Mouse (Mus musculus) cerebral cortex, adult 2 months (tissue): ENCODE data around the gene Inpp5e.

Experiments
- WGBS: fragments of 180-500 bp; shearing (Covaris S2); methylation state at CpG from one replicate; pipeline ENCODE4 v1.1.7; 2018; 5-methylcytosine and 5-hydroxymethylcytosine counted together

Inpp5e gene

GRCm38 (mm10) chr2:26362991-26363390 is 46.0 kb downstream of the Inpp5e start:
- 85% methylated on average over 5 of the region's 5 CpGs for WGBS

- WGBS, result 67% methylated on average over 3 of the region's 3 CpGs
Observed at GRCm38 (mm10) chr2:26360772-26361171, 48.2 kb downstream of the Inpp5e start, which contains the start of gene Card9. Gene Card9 (minus strand): TSS chr2:26360918.

DNA sequence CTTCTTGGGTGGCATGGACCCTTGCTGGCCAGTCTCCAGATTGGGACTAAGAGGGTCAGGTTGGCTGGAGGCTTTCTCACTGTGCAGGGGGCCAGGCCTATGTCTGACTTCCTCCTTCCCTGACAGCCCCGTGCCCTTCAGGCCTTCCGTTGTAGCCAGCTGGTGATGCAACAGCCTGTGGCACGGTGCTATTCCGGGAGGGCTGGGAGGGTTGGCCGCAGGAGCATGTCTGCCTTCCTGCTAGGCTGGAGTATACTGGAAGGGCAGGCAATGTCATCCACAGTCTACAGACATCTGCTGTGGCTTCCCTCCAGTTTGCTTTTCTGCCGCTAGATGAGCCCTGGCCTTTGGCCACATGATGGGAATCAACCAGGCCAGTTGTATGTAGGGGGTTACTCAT is 49.0 kb downstream of the Inpp5e start:
- WGBS, result 65% methylated on average over 6 of the region's 6 CpGs

DNA sequence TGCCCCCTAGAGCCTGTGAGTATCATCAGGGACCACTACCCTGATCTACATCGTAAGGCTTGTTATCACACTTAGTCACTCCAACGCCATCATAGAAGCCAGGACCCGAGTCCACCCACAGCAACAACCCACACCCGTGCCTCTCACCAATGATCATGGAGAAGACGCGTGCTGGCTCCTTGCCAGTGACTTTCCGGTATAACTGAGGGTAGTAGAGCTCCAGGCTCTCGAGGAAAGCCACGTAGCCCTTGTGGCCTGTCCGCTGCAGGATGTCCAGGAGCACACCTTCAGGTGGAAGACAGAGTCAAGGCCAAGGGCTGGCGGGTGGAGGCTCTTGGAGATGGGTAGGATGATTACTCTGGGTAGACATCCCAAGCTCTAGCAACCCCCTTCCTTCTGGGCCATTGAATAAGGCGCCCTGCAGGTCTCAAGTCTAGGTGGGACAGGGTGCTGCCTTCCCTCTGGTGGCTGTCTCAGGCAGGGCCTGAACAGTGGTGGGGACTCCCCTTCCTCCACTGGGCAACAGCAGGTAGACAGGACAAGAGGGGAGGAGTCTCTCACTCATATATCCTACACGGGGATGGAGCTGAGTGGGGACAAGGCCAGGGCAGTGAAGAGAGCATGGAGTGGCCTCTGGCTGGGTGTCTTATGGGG is 50.2 kb downstream of the Inpp5e start:
- WGBS, result 76% methylated on average over 13 of the region's 13 CpGs

GRCm38 (mm10) chr2:26357484-26357883 is 51.5 kb downstream of the Inpp5e start:
- 65% methylated on average over 15 of the region's 15 CpGs for WGBS

- 72% methylated on average over 7 of the region's 7 CpGs for WGBS
Observed at GRCm38 (mm10) chr2:26356678-26357077, 52.3 kb downstream of the Inpp5e start.

DNA sequence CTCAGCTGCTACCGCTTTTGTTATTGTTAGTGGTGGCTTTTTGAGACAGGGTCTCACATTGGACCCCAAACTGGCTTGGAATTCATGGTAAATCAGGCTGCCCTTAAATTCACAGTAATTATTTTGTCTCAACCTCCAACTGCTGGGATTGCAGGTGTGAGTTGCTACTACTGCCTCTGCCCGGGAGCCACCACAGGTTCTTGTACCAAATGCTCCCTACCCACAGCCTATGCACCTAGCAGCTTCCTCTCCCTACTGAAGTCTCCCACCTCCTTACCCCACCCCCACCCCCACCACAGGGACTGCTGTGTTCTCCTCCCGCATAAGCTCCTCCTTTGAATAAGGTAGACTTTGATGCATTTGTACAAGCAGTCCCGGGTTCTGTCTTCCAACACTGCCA is 52.8 kb downstream of the Inpp5e start:
- 80% methylated on average over 4 of the region's 4 CpGs for WGBS

GRCm38 (mm10) chr2:26354401-26354800 is 54.6 kb downstream of the Inpp5e start:
- 92% methylated on average over 4 of the region's 4 CpGs for WGBS

- 74% methylated on average over 11 of the region's 11 CpGs for WGBS
Observed at GRCm38 (mm10) chr2:26353066-26353980, 55.7 kb downstream of the Inpp5e start.

GRCm38 (mm10) chr2:26352291-26352910 is 56.6 kb downstream of the Inpp5e start:
- WGBS, result 2% methylated on average over 36 of the region's 36 CpGs

DNA sequence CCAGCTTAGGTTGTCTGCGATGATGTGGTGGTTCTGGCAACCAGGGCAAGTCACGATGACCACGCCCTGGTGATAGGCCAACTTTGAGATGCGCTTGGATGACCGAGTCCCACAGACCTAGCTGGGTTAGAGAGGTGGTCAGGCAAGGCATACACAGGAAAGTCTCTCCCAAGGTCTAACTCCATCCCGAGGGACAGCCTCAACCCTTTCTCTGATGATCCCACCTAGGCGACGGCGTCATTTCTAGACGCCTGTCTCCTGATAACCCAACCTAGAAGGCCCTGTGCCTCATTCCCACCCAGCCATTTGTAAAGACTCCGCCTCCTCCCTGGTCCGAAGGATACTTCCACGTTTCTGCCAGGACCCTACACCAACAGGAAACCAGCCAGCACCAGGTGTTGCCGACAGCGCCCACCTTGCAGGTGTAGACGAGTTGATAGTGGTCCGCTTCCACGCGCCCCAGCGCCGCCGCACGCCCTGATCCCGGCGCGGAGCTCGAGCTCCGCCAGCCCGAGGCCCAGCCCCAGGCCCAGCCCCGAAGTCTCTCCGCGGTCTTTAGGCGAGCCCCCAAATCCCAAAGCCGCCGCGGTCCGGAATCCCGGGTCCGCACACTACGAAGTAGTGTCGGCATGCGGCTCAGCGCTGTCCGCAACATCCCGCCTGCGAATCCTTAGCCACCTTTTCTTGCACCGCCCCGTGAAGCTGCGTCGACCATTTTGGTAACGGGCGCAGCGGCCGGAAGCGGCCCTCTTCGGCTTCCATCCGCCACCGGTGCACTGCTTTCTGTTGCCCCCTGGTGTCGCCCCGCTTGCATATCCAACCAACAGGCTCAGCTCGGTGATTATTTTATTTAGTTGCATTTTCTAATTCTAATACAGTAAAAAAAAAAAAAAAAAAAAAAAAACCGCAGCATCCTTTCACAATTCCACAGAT is 57.4 kb downstream of the Inpp5e start, which contains the start of gene Dnlz:
Dnlz (minus strand) TSS at position 753 of the 933 bp plus-strand sequence.
- 2% methylated on average over 62 of the region's 62 CpGs for WGBS

- WGBS, result 61% methylated on average over 6 of the region's 6 CpGs
Observed at GRCm38 (mm10) chr2:26348241-26348640, 60.8 kb downstream of the Inpp5e start.
